In genomic region chr9:77522476-77522875, GRCm38 (mm10) we compare ENCODE assay signal across 24 mouse cellular contexts. TPM values are rescaled to one million over a fixed set of nuclear protein-coding genes. Genes with fewer than 3 reads are reported as not detected.
DNase-seq lines count a peak whose midpoint lies in the region; ATAC-seq lines count a peak whose summit lies in the region.
"Had no signal": no experiment of that assay in that cellular context is flagged by ENCODE, and none has a peak within 500 bp of the region (broad histone marks: within the 10 kb centered on the region; RNA-seq: fewer than 3 reads in every experiment).

No protein-coding gene starts in this region.

- no peaks in the 10 kb centered on the region for H3K27me3 ChIP-seq in heart, embryonic 11.5 days (ENCODE audit: control insufficient read depth, insufficient read depth, low read length)
- H3K27me3 ChIP-seq in megakaryocyte, embryonic 14.5 days (replicated peaks), result peaks cover 4% of the 10 kb centered on the region
- no peaks in the 10 kb centered on the region for H3K27me3 ChIP-seq in limb, embryonic 15.5 days
- H3K27me3 ChIP-seq: heart, embryonic 13.5 days; intestine, embryonic 15.5 days; limb, embryonic 12.5 days; liver, embryonic 12.5 days; Patski had no signal

- H3K4me1 ChIP-seq in heart, embryonic 11.5 days (ENCODE audit: control insufficient read depth, insufficient read depth, low read length), result peaks cover 27% of the 10 kb centered on the region
- H3K4me1 ChIP-seq in megakaryocyte, embryonic 14.5 days, result peaks cover 56% of the 10 kb centered on the region
- H3K4me1 ChIP-seq in limb, embryonic 15.5 days, result peaks cover 12% of the 10 kb centered on the region

- no peaks in the 10 kb centered on the region for H3K9me3 ChIP-seq in heart, embryonic 11.5 days (replicated peaks; ENCODE audit: control insufficient read depth, low read length)
- H3K9me3 ChIP-seq in megakaryocyte, embryonic 14.5 days, result no peaks in the 10 kb centered on the region
- no peaks in the 10 kb centered on the region for H3K9me3 ChIP-seq in limb, embryonic 15.5 days
- H3K9me3 ChIP-seq: heart, embryonic 13.5 days; intestine, embryonic 15.5 days; limb, embryonic 12.5 days; liver, embryonic 12.5 days had no signal

- no peak for DNase-seq in heart, postnatal 4 days
- DNase-seq in thymus, postnatal 14 days, result peak; percentile 3
- no peak for DNase-seq in thymus, postnatal 4 days
- DNase-seq in adipocyte (ENCODE audit: low spot score), result no peak
- DNase-seq: adrenal gland, adult 2 months; cerebellum, adult 18-20 months; cerebellum, postnatal 25 days; gastrocnemius, postnatal 10 days; heart, postnatal 36 days; kidney, adult 8-10 months; kidney, postnatal 10 days; lung, adult 18-20 months; thymus, postnatal 36 days had no signal

- 89% methylated on average over 3 of the region's 3 CpGs for WGBS in heart, embryonic 11.5 days (ENCODE audit: insufficient replicate concordance)
- WGBS in limb, embryonic 15.5 days, result 92% methylated on average over 3 of the region's 3 CpGs

- H3K4me3 ChIP-seq in heart, embryonic 11.5 days (ENCODE audit: low read depth, low read length), result no peak overlapping the region
- H3K4me3 ChIP-seq in megakaryocyte, embryonic 14.5 days (replicated peaks), result peak overlapping the region; percentile 66
- no peak overlapping the region for H3K4me3 ChIP-seq in limb, embryonic 15.5 days
- H3K4me3 ChIP-seq: heart, embryonic 13.5 days; intestine, embryonic 15.5 days; limb, embryonic 12.5 days; liver, embryonic 12.5 days had no signal

- ATAC-seq in heart, embryonic 11.5 days (replicated peaks; ENCODE audit: insufficient number of reproducible peaks, low FRiP score, low TSS enrichment), result peak; percentile 46; the same call in 1 of the 2 replicates
- no peak for ATAC-seq in megakaryocyte, adult 5-6 weeks (ENCODE audit: poor library complexity, severe bottlenecking)
- ATAC-seq in limb, embryonic 15.5 days (ENCODE audit: insufficient number of reproducible peaks, low FRiP score, low TSS enrichment, low read depth), result 0 out of 2 replicates have a peak, but pooled peaks have one; percentile 35
- ATAC-seq: CD4-positive, CD25-positive, alpha-beta regulatory T cell, adult 4 months; forebrain, embryonic 16.5 days; intestine, embryonic 15.5 days; liver, embryonic 12.5 days; Patski had no signal

- no peak overlapping the region for H3K4me2 ChIP-seq in heart, embryonic 11.5 days
- H3K4me2 ChIP-seq in limb, embryonic 15.5 days, result no peak overlapping the region
- H3K4me2 ChIP-seq: heart, embryonic 13.5 days; intestine, embryonic 15.5 days; limb, embryonic 12.5 days; liver, embryonic 12.5 days had no signal

- H3K36me3 ChIP-seq in heart, embryonic 11.5 days (ENCODE audit: control insufficient read depth, insufficient read depth, low read length), result no peaks in the 10 kb centered on the region
- no peaks in the 10 kb centered on the region for H3K36me3 ChIP-seq in megakaryocyte, embryonic 14.5 days (replicated peaks; ENCODE audit: low read length)
- H3K36me3 ChIP-seq in limb, embryonic 15.5 days, result no peaks in the 10 kb centered on the region
- H3K36me3 ChIP-seq: heart, embryonic 13.5 days; intestine, embryonic 15.5 days; limb, embryonic 12.5 days; liver, embryonic 12.5 days had no signal

- H3K9ac ChIP-seq in heart, embryonic 11.5 days (ENCODE audit: low read depth, low read length), result no peak overlapping the region
- no peak overlapping the region for H3K9ac ChIP-seq in limb, embryonic 15.5 days
- H3K9ac ChIP-seq: heart, embryonic 13.5 days; intestine, embryonic 15.5 days; limb, embryonic 12.5 days; liver, embryonic 12.5 days had no signal

- H3K27ac ChIP-seq in heart, embryonic 11.5 days (ENCODE audit: low read depth, low read length), result no peak overlapping the region
- H3K27ac ChIP-seq in limb, embryonic 15.5 days, result no peak overlapping the region
- H3K27ac ChIP-seq: heart, embryonic 13.5 days; intestine, embryonic 15.5 days; limb, embryonic 12.5 days; liver, embryonic 12.5 days had no signal

RNA-seq across cellular contexts. Expression of gene Lrrc1, which starts 22.2 kb away (rescaled TPM):
- 11.2 and 13.4 TPM in 2 replicates for polyA plus RNA-seq in heart, embryonic 11.5 days (2014; fragmentation: Nextera tagmentation; extraction: Ambion mirVana)
- 10 to 100 TPM; 42.3 to 45.2 TPM for total RNA-seq in heart, postnatal 4 days (2021)
- polyA plus RNA-seq in megakaryocyte, embryonic 14.5 days (2012; ENCODE audit: insufficient read depth, low replicate concordance), result 2.5 and 9.3 TPM in 2 replicates
- 1.8 and 3.9 TPM in 2 replicates for total RNA-seq in megakaryocyte, adult 5-6 weeks (2015)
- total RNA-seq in megakaryocyte, adult 5-6 weeks (2017), result 1.7 and 5.0 TPM in 2 replicates
- polyA plus RNA-seq in limb, embryonic 15.5 days (2015; fragmentation: Nextera tagmentation; extraction: Ambion mirVana), result 14.8 and 17.0 TPM in 2 replicates
